Mouse (Mus musculus) megakaryocyte-erythroid progenitor cell, adult 5 weeks (primary cell): ENCODE data around the gene Nfatc2. TPM values are rescaled to one million over a fixed set of nuclear protein-coding genes. Genes with fewer than 3 reads are reported as not detected.

Experiments
- polyA plus RNA-seq: library from polyadenylated mRNA; stranded (reverse); fragments of >175 nt; gene quantifications from 2 replicates; pipeline ENCODE4 v1.2.3, GENCODE M21; 2012

Nfatc2 gene
- 3.8 and 4.5 TPM in 2 replicates for polyA plus RNA-seq

DNA sequence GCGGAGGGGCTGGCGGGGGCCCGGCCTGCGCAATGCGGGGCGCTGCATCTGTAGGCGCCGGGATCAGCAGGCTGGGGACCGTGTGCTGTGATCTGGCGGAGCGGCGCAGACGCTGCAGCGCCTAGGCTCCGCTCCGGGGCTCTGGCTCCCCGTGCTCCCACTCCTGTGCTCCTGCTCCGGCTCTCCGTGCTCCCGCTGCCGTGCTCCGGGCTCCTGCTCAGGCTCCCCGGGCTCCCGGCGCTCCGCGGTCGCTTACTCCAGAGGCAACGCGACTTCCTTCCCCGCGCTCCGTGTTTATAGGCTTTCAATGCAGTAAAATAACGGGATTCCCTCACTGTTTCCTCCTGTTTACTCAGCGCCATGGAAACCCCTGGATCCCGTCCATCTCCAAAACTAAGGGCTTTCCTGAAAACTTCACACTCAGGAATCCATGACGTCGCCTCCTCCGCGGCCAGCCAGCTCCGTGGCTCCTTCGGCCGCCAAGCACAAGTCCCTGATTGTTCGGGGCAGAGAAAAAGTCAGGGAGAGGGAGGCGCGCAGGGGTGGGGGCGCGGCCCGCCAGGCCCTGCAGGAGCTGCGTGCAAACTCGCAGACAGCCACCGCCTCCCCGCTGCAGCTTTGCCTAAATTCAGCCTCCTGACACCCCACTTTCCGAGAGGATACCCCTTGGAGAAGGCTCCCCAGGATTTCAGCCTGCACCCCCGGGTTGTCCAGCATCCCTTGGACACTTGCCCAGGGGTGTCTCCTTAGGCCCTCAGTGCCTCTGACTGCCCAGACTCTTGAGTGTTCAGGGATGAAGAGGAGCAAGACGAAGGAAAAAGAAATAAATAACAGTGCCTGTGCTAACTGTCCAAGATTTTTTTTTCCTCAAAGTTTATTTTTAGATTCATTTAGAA is at the start of gene Nfatc2:
Gene Nfatc2 (minus strand): TSS at position 167 of the 896 bp plus-strand sequence.

Other genes starting within 250 kb of the Nfatc2 start
- gene Atp9a, start 140.8 kb upstream of the Nfatc2 start, polyA plus RNA-seq = 1.7 and 2.9 TPM in 2 replicates
- not detected in 2 replicates for gene Sall4, start 166.3 kb upstream of the Nfatc2 start, polyA plus RNA-seq